Mouse (Mus musculus) megakaryocyte progenitor cell, adult 5-6 weeks (primary cell): ENCODE data around the gene Me3. TPM values are rescaled to one million over a fixed set of nuclear protein-coding genes. Genes with fewer than 3 reads are reported as not detected.

Experiments used
- ATAC-seq: replicated peaks from 2 replicates; pipeline ENCODE4 v1.8.0; 2016; ENCODE audit warnings: mild to moderate bottlenecking, moderate TSS enrichment, inconsistent platforms; ENCODE audit not compliant: poor library complexity
- total RNA-seq, 2 experiments: library from RNA; stranded (forward) in 1 of 2; stranded (reverse) in 1 of 2; fragments of 157-497, 149-512 nt in 1 of 2; fragments of 200-1000 nt in 1 of 2; gene quantifications; 2 replicates each; pipeline versions ENCODE4 v1.2.3 to v1.2.4; 2015 to 2017

The Me3 gene
- total RNA-seq, 2 experiments from 2014 or later = not detected

- no peak for ATAC-seq
Observed at GRCm38 (mm10) chr7:89879686-89880085, 247.5 kb downstream of the Me3 start.

GRCm38 (mm10) chr7:89884551-89884950, 252.4 kb downstream of the Me3 start:
- ATAC-seq = no peak

GRCm38 (mm10) chr7:89891412-89891811, 259.2 kb downstream of the Me3 start:
- ATAC-seq = no peak

- ATAC-seq = no peak; the same call in 1 of the 2 replicates
Observed at GRCm38 (mm10) chr7:89891856-89892255, 259.7 kb downstream of the Me3 start.

- no peak for ATAC-seq
Observed at GRCm38 (mm10) chr7:89903007-89903406, 270.8 kb downstream of the Me3 start.

GRCm38 (mm10) chr7:89903442-89904343, 271.5 kb downstream of the Me3 start, which contains the start of gene Ccdc81:
Ccdc81 (minus strand) TSS chr7:89903629.
- ATAC-seq = 0 out of 2 replicates have a peak, but pooled peaks have one; percentile 11

Other genes starting within 250 kb of the Me3 start
- 25.2 and 28.9 TPM in 2 replicates for gene Tmem135, start 228.2 kb upstream of the Me3 start, total RNA-seq (2015)
- gene Tmem135, start 228.2 kb upstream of the Me3 start, total RNA-seq (2017) = 20.2 and 22.0 TPM in 2 replicates
- gene Fzd4, start 228.0 kb upstream of the Me3 start, total RNA-seq (2015) = 0.54 and 0.81 TPM in 2 replicates
- 0.24 and 0.79 TPM in 2 replicates for gene Fzd4, start 228.0 kb upstream of the Me3 start, total RNA-seq (2017)
- gene Prss23, start 105.2 kb upstream of the Me3 start, total RNA-seq (2015) = not detected in 2 replicates
- not detected in 2 replicates for gene Prss23, start 105.2 kb upstream of the Me3 start, total RNA-seq (2017)